Mouse (Mus musculus) lung, embryonic 15.5 days (tissue): ENCODE measurements at regions not wholly inside any gene's neighbourhood (a gene's known extent, or its start where the extent isn't known, plus 50 kb on each side); places are given as distances from the start of the nearest gene placed in this dataset.
"Not testable (repeated sequence)": the region's sequence is repeated elsewhere in the genome, so short reads cannot be mapped to it uniquely, and the experiment has no call there.

Experiments used
- ATAC-seq: fragments of 200-750 bp; cut with Nextera tagmentation; 2 replicates; pipeline ENCODE4 v1.8.0; 2017; ENCODE audit warnings: moderate number of reproducible peaks, borderline replicate concordance; ENCODE audit not compliant: low FRiP score, low TSS enrichment; ENCODE audit errors: extremely low read depth
- H3K27ac ChIP-seq: fragments of 300-500 bp; sonication (generic); 2 replicates; pipeline ENCODE4 v1.5.1; 2015; ENCODE audit warnings: moderate library complexity, mild to moderate bottlenecking, inconsistent platforms
- H3K27me3 ChIP-seq: fragments of 300-500 bp; sonication (generic); 2 replicates; pipeline ENCODE4 v1.6.1; 2015; ENCODE audit warnings: inconsistent platforms
- H3K36me3 ChIP-seq: fragments of 300-500 bp; sonication (generic); 2 replicates; pipeline ENCODE4 v1.6.1; 2015; ENCODE audit warnings: inconsistent platforms
- H3K4me1 ChIP-seq: fragments of 300-500 bp; sonication (generic); 2 replicates; pipeline ENCODE4 v1.6.1; 2015; ENCODE audit warnings: inconsistent platforms
- H3K4me2 ChIP-seq: fragments of 300-500 bp; sonication (generic); 2 replicates; pipeline ENCODE4 v1.6.1; 2015; ENCODE audit warnings: inconsistent platforms, mild to moderate bottlenecking, moderate library complexity
- H3K4me3 ChIP-seq: fragments of 300-500 bp; sonication (generic); 2 replicates; pipeline ENCODE4 v1.5.1; 2015; ENCODE audit warnings: mild to moderate bottlenecking, inconsistent platforms
- H3K9ac ChIP-seq: fragments of 300-500 bp; sonication (generic); 2 replicates; pipeline ENCODE4 v1.6.1; 2015; ENCODE audit warnings: inconsistent platforms
- H3K9me3 ChIP-seq: fragments of 300-500 bp; sonication (generic); 2 replicates; pipeline ENCODE4 v1.6.1; 2016; ENCODE audit warnings: inconsistent platforms
- WGBS: fragments of 180-500 bp; shearing (Covaris S2); methylation state at CpG from one replicate; pipeline ENCODE4 v1.1.7; 2015; 5-methylcytosine and 5-hydroxymethylcytosine counted together

DNA sequence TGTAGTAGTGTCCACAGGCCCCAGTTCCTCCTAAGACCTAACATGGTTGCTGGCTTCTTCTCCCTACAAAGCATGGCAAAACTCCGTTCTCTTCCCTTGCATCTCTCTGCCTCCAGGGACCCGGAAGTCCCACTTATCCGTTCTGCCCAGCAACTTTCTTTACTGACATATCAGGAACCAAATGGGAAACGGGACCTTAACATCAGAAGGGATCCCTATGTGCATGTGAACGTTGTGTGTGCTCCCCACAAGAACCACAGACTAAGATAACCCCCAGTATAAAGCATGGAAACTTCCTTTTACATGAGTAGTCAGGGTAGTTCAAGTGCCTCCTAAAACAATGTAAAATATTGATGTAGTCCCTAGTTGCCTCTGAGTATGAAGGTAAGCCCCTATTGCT is 61.6 kb downstream of the Zxdb start:
- H3K4me2 ChIP-seq = no peak overlapping the region
- H3K4me3 ChIP-seq = no peak overlapping the region
- 73% methylated on average over 5 of the region's 5 CpGs for WGBS
- no peak for ATAC-seq
- H3K4me1 ChIP-seq = no peaks in the 10 kb centered on the region
- no peak overlapping the region for H3K9ac ChIP-seq
- H3K27ac ChIP-seq = no peak overlapping the region
- H3K9me3 ChIP-seq = no peaks in the 10 kb centered on the region
- no peaks in the 10 kb centered on the region for H3K36me3 ChIP-seq
- H3K27me3 ChIP-seq = no peaks in the 10 kb centered on the region

- Histone ChIP-seq H3K27ac (no peak overlapping the region), H3K36me3 (no peaks in the 10 kb centered on the region), H3K4me1 (no peaks in the 10 kb centered on the region), H3K27me3 (no peaks in the 10 kb centered on the region), H3K4me2 (no peak overlapping the region), H3K4me3 (no peak overlapping the region), H3K9me3 (no peaks in the 10 kb centered on the region), H3K9ac (no peak overlapping the region)
- no peak for ATAC-seq
- 75% methylated on average over 3 of the region's 3 CpGs for WGBS
Observed at GRCm38 (mm10) chrX:94788331-94788920, 64.1 kb downstream of the Zxdb start.

DNA sequence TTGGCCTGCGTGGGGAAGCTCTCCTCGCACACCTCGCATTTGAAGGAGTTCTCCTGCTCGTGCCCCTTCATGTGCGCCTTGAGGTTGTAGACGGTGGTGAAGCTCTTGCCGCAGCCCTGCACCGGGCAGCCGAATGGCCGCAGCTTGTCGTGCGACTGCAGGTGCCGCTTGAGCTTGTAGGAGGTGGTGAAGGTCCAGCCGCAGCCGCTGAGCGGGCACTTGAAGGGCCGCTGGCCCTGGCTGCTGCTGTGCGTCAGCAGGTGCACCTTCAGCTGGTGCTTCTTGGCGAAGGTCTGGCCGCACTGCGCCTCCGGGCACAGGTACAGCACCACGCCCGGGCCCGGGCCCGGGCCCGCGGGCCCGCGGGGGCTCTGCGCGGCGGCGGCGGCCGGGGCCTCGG is 72.5 kb downstream of the Zxdb start:
- not testable (repeated sequence) for ATAC-seq, H3K27ac ChIP-seq, H3K36me3 ChIP-seq, H3K27me3 ChIP-seq, H3K9ac ChIP-seq, H3K4me2 ChIP-seq, H3K4me3 ChIP-seq, H3K4me1 ChIP-seq, H3K9me3 ChIP-seq
- no CpG with 5 or more reads among the region's 37 CpGs for WGBS

- ATAC-seq = peak; percentile 82
- not testable (repeated sequence) for H3K4me2 ChIP-seq, H3K4me3 ChIP-seq, H3K27ac ChIP-seq, H3K9ac ChIP-seq, H3K9me3 ChIP-seq, H3K36me3 ChIP-seq, H3K4me1 ChIP-seq, H3K27me3 ChIP-seq
- WGBS = no CpG with 5 or more reads among the region's 131 CpGs
Observed at GRCm38 (mm10) chrX:94797348-94798182, 73.2 kb downstream of the Zxdb start.

DNA sequence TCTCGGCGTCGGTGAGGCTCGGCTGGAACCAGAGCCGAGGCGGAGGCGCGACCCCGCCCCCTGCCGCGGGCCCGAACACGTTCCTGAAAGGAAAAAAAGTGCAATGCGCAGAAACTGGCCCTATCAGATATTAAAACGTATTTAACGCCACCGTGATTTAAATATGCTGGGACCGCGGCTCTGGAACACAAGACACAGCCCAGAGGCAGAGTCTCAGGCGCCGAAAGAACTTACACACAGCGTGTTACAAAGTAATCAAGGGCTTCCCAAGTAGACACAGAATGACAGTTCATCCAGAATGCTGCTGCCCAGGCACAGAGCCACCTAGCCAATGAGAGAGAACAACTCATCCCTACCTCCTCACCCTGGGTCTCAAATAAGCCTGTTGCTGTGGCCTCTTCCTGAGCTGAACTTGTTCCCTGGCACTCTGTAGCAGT is 73.8 kb downstream of the Zxdb start:
- not testable (repeated sequence) for H3K4me3 ChIP-seq, H3K9me3 ChIP-seq, H3K4me2 ChIP-seq, H3K27me3 ChIP-seq, H3K9ac ChIP-seq, H3K4me1 ChIP-seq, H3K27ac ChIP-seq, H3K36me3 ChIP-seq
- WGBS = no CpG with 5 or more reads among the region's 22 CpGs
- peak; percentile 78 for ATAC-seq

GRCm38 (mm10) chrX:94812760-94813159 is 88.4 kb downstream of the Zxdb start:
- H3K27ac ChIP-seq, H3K4me2 ChIP-seq, H3K9me3 ChIP-seq, H3K4me1 ChIP-seq, H3K9ac ChIP-seq, H3K27me3 ChIP-seq, ATAC-seq, H3K4me3 ChIP-seq, H3K36me3 ChIP-seq: not testable (repeated sequence)
- WGBS = no CpG with 5 or more reads among the region's 3 CpGs

GRCm38 (mm10) chrX:94827524-94827923 is 103.2 kb downstream of the Zxdb start:
- H3K4me1 ChIP-seq, H3K4me2 ChIP-seq, H3K4me3 ChIP-seq, H3K9me3 ChIP-seq, H3K27me3 ChIP-seq, ATAC-seq, H3K36me3 ChIP-seq, H3K9ac ChIP-seq, H3K27ac ChIP-seq: not testable (repeated sequence)
- WGBS = 91% methylated on average over 6 of the region's 6 CpGs

DNA sequence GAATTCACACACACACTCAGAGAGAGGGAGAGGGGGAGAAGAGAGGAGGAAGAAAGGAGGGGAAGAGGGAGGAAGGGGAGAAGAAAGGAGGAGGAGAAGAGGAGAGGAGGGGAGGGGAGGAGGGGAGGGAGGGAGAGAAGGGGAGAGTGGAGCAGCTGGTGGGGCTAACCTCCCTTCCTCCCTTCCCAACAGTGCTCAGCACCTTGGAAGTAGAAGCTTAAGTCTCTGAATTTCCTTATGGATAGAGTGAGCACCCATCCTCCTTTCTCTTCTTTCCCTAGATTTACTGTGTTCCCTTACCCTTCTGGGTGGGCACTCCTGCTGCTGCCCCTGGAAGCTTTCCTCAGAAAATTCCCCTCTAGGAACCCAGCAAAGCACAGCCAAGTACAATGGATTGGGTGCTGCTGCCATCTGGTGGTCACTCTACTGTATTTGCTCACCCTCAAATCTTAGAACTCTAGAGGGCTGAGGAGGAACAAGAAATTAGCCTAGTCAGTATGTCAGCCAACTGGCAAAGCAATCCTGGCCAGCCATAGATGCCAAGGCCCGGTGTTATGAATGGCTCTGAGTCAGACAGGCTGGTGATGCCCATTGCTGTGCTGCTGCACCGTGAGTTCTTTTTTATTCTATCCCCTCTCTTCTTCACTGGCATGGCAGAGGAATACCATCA is 119.9 kb downstream of the Zxdb start:
- WGBS = 17% methylated on average over 2 of the region's 2 CpGs
- ATAC-seq = peak; percentile 62; the same call in 1 of the 2 replicates

GRCm38 (mm10) chrX:94849549-94849948 is 125.2 kb downstream of the Zxdb start:
- not testable (repeated sequence) for H3K9ac ChIP-seq, H3K27me3 ChIP-seq, H3K4me1 ChIP-seq, H3K27ac ChIP-seq, H3K4me2 ChIP-seq, H3K4me3 ChIP-seq, ATAC-seq, H3K36me3 ChIP-seq, H3K9me3 ChIP-seq
- WGBS = 86% methylated on average over 1 of the region's 3 CpGs

More for the DNA sequence above, 119.9 kb downstream of the Zxdb start:
- not testable (repeated sequence) for H3K9ac ChIP-seq, H3K27me3 ChIP-seq, H3K4me2 ChIP-seq, H3K27ac ChIP-seq, H3K4me1 ChIP-seq, H3K9me3 ChIP-seq, H3K4me3 ChIP-seq, H3K36me3 ChIP-seq

- Histone ChIP-seq H3K27ac (no peak overlapping the region), H3K36me3 (no peaks in the 10 kb centered on the region), H3K4me1 (no peaks in the 10 kb centered on the region), H3K9ac (no peak overlapping the region), H3K27me3 (no peaks in the 10 kb centered on the region), H3K4me2 (no peak overlapping the region), H3K4me3 (no peak overlapping the region), H3K9me3 (no peaks in the 10 kb centered on the region)
- no peak for ATAC-seq
- 43% methylated on average over 1 of the region's 1 CpGs for WGBS
Observed at GRCm38 (mm10) chrX:94857501-94857900, 133.1 kb downstream of the Zxdb start.

DNA sequence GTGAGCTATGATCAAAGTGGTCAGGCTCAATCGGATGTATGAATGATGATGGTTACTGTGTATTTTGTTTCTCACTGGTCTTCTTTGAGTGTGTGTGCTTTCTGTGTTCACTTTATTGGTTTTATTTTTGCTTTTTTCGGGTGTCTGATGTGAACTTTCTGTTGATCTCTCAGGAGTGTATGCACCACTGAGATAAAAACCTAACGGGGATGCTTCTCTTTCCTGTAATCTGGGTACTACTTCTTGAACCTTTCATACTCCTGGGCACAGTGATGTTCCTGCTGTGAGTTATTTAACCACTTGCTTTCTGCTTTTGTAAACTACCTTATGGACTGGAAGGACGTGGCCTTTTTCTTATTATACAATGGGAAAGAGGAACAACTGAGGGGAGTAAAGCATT is 133.6 kb downstream of the Zxdb start:
- H3K9ac ChIP-seq = no peak overlapping the region
- no peaks in the 10 kb centered on the region for H3K4me1 ChIP-seq
- WGBS = 54% methylated on average over 4 of the region's 4 CpGs
- no peak overlapping the region for H3K4me2 ChIP-seq
- no peaks in the 10 kb centered on the region for H3K9me3 ChIP-seq
- no peaks in the 10 kb centered on the region for H3K36me3 ChIP-seq
- no peaks in the 10 kb centered on the region for H3K27me3 ChIP-seq
- no peak overlapping the region for H3K4me3 ChIP-seq
- H3K27ac ChIP-seq = no peak overlapping the region
- no peak for ATAC-seq

DNA sequence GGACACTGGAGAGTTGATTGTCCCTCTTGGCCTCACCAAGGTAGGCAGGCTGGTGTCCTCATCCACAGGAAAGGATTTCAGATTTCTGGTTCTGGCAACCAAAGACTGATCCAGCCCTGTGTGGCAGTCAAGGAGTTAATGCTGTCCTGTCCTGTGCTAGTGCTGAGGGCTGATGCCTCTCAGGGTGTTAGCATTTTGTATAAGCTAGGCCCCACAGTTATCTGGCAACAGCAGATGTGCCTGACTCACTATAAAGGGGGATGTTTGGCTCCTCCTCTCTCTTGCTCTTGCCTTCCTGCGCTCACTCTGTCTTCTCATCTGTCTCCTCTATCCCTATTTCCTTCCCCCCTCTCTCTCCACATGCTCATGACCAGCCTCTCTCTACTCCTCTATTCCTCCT is 138.8 kb downstream of the Zxdb start:
- WGBS = 90% methylated on average over 1 of the region's 1 CpGs
- Histone ChIP-seq H3K9ac (no peak overlapping the region), H3K4me3 (no peak overlapping the region), H3K4me2 (no peak overlapping the region), H3K27ac (no peak overlapping the region), H3K27me3 (no peaks in the 10 kb centered on the region), H3K36me3 (no peaks in the 10 kb centered on the region), H3K9me3 (no peaks in the 10 kb centered on the region), H3K4me1 (no peaks in the 10 kb centered on the region)
- no peak for ATAC-seq
